Mouse (Mus musculus) lung, adult 18-20 months (tissue): Measurements from ENCODE around the gene Hoxb5.
A peak's percentile ranks its signal among the peaks of the same experiment; 100 is the strongest.

Source experiments
- DNase-seq, 2 experiments: peaks; one replicate each; pipeline ENCODE4 v3.0.0; 2022; ENCODE audit warnings: mixed read lengths in 2 of 2

Gene Hoxb5

DNA sequence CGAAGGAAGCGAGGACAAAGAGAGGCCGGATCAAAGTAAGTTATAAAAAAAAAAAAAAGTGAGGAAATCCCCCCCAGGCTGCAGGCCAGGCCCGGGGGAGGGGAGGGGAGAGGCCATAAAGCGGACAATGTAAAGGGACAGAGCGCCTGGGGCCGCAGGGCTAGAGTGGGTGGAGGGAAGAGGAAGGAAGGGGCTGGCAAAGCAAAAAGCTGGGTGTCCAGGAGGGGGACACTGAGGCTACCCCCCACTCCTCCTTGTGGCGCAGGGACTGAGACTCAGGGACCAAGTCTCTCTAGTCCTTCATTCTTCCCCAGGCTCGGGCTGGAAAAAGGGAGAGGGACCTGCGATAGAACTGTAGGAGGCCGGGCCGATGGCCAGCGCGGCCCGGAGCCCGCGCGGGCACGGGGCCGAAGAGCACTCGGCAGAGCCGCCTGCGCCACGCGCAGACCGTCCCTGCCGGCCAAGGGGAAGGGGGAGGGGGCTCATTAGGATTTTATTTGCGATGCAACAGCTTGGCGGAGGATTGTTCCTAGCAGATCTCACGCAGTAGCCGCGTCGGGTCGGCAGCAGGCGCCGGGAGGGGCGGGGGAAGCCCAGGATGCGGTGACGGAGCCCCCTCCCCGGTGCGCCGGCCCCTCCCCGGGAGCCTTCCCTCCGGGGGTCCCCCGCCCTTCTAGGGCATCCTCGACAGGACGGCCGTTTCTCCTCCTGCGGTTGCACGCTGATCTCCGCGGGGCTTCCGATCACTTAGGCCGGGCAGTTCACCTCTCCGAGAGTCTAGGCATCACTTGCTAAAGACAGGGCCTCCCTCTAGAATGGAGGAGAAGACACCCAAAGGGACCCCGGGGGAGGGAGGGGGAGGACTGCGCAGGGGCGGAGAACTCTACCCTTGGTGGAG lies 30.9 kb upstream of the Hoxb5 start:
- no peak for DNase-seq

GRCm38 (mm10) chr11:96274428-96274827 lies 28.7 kb upstream of the Hoxb5 start:
- DNase-seq = no peak

GRCm38 (mm10) chr11:96275896-96276295 lies 27.2 kb upstream of the Hoxb5 start:
- DNase-seq = no peak

- DNase-seq = no peak
Observed at GRCm38 (mm10) chr11:96277151-96278044, 25.7 kb upstream of the Hoxb5 start.

GRCm38 (mm10) chr11:96278324-96278723 lies 24.8 kb upstream of the Hoxb5 start:
- DNase-seq = no peak

GRCm38 (mm10) chr11:96278773-96279172 lies 24.4 kb upstream of the Hoxb5 start:
- DNase-seq = peak; percentile 78 to 83

GRCm38 (mm10) chr11:96279421-96280233 lies 23.5 kb upstream of the Hoxb5 start:
- DNase-seq = no peak

DNA sequence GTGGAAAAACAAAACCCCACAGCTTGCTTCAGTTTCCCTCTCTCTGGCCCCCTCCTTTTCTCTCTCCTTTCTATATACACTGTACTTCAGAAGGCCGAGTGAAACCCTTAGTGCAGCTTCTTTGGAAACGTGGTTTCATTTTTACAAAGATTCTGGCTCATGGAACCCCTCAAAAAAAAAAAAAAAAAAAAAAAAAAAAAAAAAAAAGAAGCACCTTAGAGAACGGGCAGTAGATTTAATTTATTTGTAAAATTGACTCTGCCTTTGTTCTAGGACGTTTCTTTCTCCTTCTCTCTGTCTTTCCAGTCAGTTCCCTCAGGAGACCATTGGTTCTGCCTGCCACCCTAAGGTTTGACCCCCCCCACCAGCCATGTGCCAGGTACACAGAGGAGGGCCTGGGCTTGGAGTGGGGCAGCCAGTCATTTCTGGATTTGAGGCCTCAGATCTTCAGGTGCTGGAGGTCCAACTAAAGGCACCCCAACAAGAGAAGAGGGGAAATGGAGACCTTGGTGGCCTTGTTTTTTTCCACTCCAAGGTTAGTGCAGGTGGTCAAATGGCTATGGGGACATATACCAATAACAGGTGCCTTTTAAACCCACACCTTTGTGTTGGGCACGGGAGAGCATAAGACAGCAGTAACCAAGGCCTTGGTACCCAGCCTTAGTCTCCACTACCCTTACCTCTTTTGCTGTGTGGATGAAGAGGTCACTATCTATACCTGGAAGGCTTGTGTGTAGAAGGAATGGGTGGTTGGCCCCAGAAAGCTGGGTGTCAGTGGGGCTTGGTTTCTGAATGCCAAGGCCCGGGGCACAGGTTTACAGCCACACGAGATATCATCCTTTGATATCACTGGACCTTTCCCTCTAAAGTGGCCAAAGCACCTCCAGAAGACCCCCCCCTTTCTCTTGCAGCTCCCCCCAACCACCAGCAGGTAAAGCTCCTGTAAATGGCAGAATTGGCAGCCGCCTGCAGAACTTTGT lies 22.4 kb upstream of the Hoxb5 start:
- no peak for DNase-seq

- no peak for DNase-seq
Observed at GRCm38 (mm10) chr11:96281396-96281795, 21.7 kb upstream of the Hoxb5 start.

DNA sequence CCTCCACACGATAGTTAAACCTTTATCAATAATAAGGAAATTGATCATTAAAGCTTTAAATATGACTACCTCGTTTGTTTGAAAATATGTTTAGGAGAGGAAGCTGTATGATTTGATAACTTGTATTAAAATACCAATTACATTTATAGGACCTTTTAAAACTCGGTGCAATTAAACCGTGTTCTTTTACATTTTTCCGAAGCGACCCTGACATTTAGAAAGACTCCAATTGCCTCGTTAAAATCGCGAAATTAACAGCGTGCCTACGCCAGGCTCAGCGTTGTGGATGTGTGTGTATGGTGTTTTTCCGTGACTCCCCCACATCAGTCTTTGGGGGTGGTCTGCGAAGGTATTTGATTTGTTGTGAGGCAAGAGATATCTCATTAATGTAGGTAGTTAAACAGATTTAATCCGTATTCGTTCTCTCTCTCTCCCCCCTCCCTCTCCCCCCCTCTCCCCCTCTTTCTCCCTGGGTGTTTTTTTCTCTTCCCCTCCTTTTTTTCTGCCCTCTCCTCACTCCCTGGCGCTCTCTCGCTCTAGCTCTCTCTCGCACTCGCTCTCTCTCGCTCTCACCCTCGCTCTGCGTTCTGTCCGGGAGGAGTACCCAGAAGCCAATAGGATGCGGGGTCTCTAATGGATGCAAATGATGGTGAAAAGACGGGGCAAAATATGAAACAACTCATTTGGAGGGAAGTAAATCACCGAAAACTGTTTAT lies 21.1 kb upstream of the Hoxb5 start, which contains the start of gene Hoxb8:
Gene Hoxb8 (plus strand): TSS at position 51 of the 716 bp plus-strand sequence.
- no peak for DNase-seq

GRCm38 (mm10) chr11:96282795-96283430 lies 20.2 kb upstream of the Hoxb5 start:
- DNase-seq = no peak

DNA sequence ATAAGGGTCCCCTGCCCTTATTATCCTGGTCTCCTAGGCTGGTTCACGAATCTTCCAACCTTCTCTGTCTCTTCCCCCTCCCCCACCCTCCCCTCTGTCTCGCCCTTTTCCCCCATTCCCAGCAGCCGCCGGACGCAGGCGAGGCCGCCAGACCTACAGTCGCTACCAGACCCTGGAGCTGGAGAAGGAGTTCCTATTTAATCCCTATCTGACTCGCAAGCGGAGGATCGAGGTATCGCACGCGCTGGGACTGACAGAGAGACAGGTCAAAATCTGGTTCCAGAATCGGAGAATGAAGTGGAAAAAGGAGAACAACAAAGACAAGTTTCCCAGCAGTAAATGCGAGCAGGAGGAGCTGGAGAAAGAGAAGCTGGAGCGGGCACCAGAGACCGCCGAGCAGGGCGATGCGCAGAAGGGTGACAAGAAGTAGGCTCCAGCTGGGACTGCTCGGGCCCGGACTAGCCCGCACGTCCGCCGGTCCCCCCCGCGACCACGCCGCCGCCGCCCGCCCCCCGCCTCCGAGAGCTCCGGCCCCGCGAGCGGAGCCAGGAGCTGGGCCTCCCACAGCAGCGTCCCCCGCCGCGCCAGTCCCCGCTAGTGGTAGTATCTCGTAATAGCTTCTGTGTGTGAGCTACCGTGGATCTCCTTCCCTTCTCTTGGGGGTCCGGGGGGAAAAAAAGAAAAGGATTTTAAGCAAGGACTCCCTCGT lies 18.9 kb upstream of the Hoxb5 start:
- peak in 1 of 2 experiments; percentile 35 for DNase-seq

GRCm38 (mm10) chr11:96284774-96285734 lies 18.1 kb upstream of the Hoxb5 start:
- no peak for DNase-seq

DNA sequence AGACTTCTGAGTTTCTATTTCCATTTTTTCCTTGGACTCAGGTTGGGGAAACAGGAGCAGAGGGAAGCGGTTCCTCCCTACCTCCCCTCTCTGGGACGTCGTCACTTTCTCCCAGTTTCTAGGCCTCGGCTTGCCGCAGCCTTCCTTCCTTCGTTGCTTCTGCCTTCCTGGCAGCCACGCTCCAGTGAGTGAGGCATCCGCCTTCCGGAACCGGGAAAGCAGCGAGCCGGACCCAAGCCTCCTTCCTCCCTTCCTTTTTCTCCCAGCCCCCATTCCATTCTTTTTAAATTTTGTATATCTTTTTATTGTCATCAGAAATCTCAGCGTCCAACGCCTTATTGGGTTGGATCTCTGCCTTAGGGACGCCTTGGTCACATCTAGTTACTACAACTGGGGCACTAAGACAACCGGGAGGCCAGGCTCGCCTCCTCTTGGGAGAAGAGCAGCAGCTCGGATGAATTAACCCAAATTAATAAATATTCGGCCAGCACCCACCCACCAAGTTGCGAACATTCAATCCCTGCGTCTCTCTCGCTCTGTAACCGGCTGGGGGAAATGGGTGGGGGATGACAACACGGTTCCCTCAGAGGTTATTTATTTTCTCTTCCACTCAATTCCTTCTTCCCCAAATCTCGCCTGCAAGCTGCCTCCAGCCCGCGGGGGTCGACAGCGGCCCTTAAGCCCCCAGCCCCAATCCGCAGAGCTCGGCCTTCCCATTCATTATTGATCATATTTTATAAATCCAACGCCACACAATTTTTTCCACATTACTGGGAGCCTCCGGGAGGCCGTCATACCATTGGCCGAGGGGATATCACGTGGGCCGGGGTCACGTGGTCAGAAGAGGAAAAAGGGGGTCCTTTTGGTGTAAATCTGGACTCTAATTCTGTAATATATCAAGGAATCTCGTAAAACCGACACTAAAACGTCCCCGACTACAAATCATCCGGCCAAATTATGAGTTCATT lies 17.1 kb upstream of the Hoxb5 start, which contains the start of gene Hoxb7:
Gene Hoxb7 (plus strand): TSS at position 853 of the 968 bp plus-strand sequence.
- DNase-seq = peak in 1 of 2 experiments; percentile 37

GRCm38 (mm10) chr11:96286739-96287385 lies 16.3 kb upstream of the Hoxb5 start:
- DNase-seq = no peak

DNA sequence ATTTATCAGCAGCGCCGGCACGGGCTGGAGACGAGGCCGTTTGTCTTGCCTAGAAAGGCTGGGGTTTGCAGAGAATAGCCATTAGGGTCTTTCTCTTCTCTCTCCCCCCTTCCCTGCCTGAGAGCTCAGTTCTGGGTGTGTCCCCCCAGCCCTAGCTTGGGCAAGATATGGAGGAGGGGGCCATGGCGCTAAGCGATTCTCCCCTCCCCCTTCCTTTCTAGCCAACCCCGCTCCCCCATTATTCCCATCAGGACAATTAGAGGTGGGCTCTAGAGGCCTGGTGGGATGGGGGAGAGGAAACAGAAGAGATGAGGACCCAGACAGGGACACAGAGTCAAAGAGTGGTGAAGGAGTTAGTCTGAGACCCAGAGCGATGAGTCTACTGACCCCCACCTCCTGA lies 15.7 kb upstream of the Hoxb5 start:
- no peak for DNase-seq
